Mouse (Mus musculus): Measurements from ENCODE around the gene March9. TPM values are rescaled to one million over a fixed set of nuclear protein-coding genes. Genes with fewer than 3 reads are reported as not detected.

The March9 gene
- polyA plus RNA-seq (2015; fragmentation: Nextera tagmentation; extraction: Ambion mirVana) = 5.8 and 5.9 TPM in 2 replicates

DNA sequence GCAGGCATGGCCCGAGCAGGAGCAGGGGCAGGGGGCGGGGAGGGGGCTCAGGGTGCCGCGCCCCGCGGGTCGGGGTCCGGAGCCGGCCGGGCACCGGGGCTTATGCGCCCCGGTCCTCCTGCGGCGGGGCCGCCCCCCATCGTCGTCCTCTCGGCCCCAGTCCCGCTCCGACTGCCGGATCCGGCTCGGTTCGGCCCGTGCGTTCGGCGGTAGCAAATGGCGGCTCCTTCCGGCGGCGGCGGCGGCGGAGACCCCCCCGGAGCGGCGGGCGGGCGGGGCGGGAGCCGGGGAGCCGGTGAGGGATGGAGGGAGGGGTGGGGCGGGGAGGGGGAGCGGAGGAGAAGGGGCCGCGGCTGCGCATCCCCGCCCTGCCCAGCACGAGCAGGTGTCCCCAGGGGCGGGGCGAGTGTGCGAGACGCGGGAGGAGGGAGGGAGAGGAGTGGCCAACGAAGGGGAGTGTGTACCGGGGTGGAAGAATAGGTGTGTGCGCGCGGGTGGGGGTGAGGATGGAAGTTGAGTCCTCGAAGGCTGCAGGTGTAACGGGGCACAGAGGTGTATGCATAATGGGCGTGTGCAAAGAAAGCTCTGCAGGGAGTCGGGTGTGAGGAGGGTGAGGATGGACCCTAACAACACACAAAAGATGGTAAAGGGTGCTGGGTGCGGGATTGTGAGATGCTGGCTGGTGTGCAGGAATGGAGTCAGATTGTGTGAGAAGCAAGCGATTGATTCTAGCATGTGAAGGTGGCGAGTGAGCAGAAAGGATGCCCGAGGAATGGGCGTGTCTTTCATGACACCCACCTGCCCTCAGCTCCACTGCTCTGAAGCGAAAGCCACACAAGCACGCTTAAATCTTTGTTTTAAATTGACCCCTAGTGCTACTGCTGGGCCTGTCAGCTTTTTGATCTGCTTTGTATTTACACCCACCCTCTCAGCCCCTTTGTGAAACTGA lies at the start of gene March9:
Gene March9, minus strand, starts transcription at position 217 of the 949 bp plus-strand sequence.
- H3K27me3 ChIP-seq = no peaks in the 10 kb centered on the region
- H3K4me3 ChIP-seq = peak within 1 kb of the TSS; percentile 91
- H3K36me3 ChIP-seq = peaks cover 31% of the 10 kb centered on the region
- peak within 1 kb of the TSS; percentile 84 for H3K4me2 ChIP-seq
- peak within 1 kb of the TSS; percentile 99 for H3K9ac ChIP-seq
- WGBS = under 1% methylated on average over 54 of the region's 72 CpGs
- peaks cover 61% of the 10 kb centered on the region for H3K4me1 ChIP-seq (replicated peaks)
- ATAC-seq (ENCODE audit: low FRiP score) = peak; percentile 19
- no peaks in the 10 kb centered on the region for H3K9me3 ChIP-seq
- peak within 1 kb of the TSS; percentile 99 for H3K27ac ChIP-seq

DNA sequence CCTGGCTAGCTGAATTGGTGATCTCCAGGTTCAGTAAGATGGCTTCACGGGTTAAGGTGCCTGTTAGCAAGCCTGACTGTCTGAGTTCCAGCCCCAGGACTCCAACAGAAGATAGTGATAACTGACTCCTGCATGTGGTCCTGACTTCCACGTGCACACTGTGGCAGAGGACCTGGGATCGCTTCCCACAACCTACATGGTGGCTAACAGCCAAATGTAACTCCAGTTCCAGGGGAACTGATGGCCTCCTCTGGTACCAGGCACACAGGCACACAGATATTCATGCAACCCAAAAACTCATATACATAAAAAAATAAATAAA lies 48.2 kb upstream of the March9 start:
- Histone ChIP-seq H3K27ac (no peak overlapping the region), H3K4me1 (replicated peaks) (no peaks in the 10 kb centered on the region), H3K4me3 (no peak overlapping the region), H3K9me3 (no peaks in the 10 kb centered on the region), H3K9ac (no peak overlapping the region), H3K4me2 (no peak overlapping the region), H3K27me3 (no peaks in the 10 kb centered on the region), H3K36me3 (peaks cover 62% of the 10 kb centered on the region)
- no peak for ATAC-seq (ENCODE audit: low FRiP score)
- 89% methylated on average over 3 of the region's 3 CpGs for WGBS

DNA sequence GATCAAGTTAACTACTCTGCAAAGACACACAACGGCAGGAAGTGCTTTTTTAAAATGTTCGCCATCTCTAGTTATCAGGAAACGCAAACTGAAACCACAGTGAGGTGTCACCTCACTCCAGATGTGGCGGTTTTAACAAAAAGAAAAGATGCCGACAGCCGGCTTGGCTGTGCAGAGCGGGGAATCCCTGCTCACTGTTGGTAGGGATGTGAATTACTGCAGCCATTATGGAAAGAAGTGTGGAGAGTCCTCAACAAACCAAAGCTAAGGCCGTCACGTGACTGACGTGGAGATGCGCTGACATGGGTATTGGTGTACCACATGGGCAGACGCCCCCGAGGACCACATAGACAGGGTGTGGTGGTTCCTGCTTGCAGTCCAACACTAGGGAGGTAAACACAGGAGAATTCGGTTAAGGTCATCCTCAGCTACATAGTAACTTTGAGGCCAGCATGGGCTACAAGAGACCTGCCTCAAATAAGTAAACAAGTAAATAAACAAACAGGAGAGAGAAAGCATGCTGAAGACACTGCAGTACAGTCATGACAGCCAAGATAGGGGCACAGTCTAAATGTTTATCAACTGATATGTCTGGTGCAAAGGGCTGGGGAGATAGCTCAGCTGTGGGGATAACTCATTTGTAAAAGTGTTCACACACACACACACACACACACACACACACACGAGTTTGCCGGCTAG lies 47.7 kb upstream of the March9 start:
- ATAC-seq (ENCODE audit: low FRiP score) = no peak
- WGBS = 91% methylated on average over 16 of the region's 16 CpGs
- H3K36me3 ChIP-seq = peaks cover 59% of the 10 kb centered on the region

DNA sequence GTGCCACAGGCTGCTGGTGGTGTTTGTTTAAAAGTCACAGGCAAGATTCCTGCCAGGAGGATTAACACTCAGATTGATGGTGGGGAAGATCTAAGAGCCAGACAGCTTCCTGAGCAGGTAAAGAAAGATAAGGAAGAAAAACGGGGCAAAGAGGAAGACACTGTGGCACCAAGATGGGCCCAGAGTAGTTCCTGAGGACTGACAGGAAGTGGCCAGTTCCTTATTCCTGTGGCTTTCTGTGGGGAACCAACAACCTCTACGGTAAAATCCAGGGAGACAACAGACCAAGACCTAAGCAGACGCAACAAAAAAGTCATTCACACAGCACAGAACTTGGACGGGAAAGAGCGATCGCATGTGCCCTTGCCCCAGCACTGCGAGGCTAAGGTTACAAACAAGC lies 43.6 kb upstream of the March9 start:
- ATAC-seq (ENCODE audit: low FRiP score) = no peak

More for the DNA sequence above, 47.7 kb upstream of the March9 start:
- no peaks in the 10 kb centered on the region for H3K27me3 ChIP-seq
- H3K27ac ChIP-seq = no peak overlapping the region
- H3K4me2 ChIP-seq = no peak overlapping the region
- no peaks in the 10 kb centered on the region for H3K4me1 ChIP-seq (replicated peaks)
- H3K9me3 ChIP-seq = no peaks in the 10 kb centered on the region
- no peak overlapping the region for H3K9ac ChIP-seq
- H3K4me3 ChIP-seq = no peak overlapping the region

DNA sequence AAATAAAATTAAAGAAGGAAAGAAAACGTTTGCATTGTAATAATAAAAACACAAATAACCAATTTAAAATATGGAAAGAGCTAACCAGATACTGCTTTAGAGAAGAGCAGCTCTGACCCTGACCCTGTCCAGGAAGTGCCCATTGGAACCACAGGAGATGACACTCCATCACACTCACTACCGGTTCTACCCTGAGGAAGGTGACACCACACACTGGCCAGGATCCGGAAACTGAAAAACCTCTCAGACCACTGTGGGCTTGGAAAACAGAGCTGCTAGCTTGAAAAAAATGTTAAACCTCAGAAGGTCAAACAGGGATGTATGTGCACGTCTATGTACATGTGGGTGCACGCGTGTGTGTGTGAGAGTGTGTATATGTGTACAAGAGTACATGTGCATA lies 41.2 kb upstream of the March9 start:
- Histone ChIP-seq H3K4me3 (no peak overlapping the region), H3K9ac (no peak overlapping the region), H3K4me1 (replicated peaks) (no peaks in the 10 kb centered on the region), H3K4me2 (no peak overlapping the region), H3K9me3 (no peaks in the 10 kb centered on the region), H3K27me3 (no peaks in the 10 kb centered on the region), H3K36me3 (peaks cover 72% of the 10 kb centered on the region), H3K27ac (no peak overlapping the region)
- ATAC-seq (ENCODE audit: low FRiP score) = no peak
- WGBS = 90% methylated on average over 6 of the region's 6 CpGs

More for the DNA sequence above, 43.6 kb upstream of the March9 start:
- H3K27me3 ChIP-seq = no peaks in the 10 kb centered on the region
- H3K36me3 ChIP-seq = peaks cover 64% of the 10 kb centered on the region
- no peak overlapping the region for H3K9ac ChIP-seq
- H3K4me2 ChIP-seq = no peak overlapping the region
- H3K4me3 ChIP-seq = no peak overlapping the region
- H3K4me1 ChIP-seq (replicated peaks) = no peaks in the 10 kb centered on the region
- no peak overlapping the region for H3K27ac ChIP-seq
- no peaks in the 10 kb centered on the region for H3K9me3 ChIP-seq
- WGBS = 92% methylated on average over 7 of the region's 7 CpGs

DNA sequence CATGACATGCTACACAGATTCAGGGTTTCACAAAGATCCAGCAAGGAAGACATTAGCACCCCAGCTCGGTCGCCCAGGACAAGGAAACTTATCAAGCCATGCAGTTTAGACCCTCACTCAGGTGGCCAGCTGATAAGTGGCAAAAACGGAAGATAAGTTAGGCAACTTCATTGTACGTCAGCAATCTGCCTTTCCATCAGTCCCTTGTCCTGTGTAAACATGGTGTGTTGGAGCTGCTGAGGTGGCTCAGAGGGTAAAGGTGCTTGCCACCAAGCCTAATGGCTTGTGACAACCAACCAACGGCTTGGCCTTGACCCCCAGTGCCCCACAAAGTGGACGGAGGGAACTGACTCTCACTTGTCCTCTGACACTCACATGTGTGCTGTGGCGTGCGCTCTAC lies 40.4 kb upstream of the March9 start:
- Histone ChIP-seq H3K4me1 (replicated peaks) (no peaks in the 10 kb centered on the region), H3K27ac (no peak overlapping the region), H3K9me3 (no peaks in the 10 kb centered on the region), H3K4me3 (no peak overlapping the region), H3K4me2 (no peak overlapping the region), H3K9ac (no peak overlapping the region), H3K36me3 (peaks cover 75% of the 10 kb centered on the region), H3K27me3 (no peaks in the 10 kb centered on the region)
- no peak for ATAC-seq (ENCODE audit: low FRiP score)
- 94% methylated on average over 8 of the region's 8 CpGs for WGBS

DNA sequence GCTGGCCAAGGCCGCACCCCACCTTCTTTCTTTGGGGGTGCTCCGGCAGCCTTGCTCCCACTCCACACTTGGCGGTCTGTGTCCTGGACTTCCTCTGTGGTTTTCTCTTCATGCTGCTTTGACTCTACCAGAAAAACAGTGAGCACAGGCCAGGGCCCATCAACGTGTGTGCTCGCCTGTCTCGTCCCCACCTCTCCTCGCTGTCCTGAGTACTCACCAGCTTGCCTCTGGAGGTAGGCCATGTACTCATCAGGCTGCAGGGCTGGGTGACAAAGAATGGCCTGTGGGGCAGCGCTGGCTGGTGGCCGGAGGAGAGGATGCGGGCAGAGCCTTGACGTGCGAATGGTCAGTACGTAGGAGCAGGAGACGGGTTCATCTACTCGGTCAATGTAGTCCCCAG lies 39.9 kb upstream of the March9 start:
- Histone ChIP-seq H3K27ac (no peak overlapping the region), H3K9ac (no peak overlapping the region), H3K9me3 (no peaks in the 10 kb centered on the region), H3K27me3 (no peaks in the 10 kb centered on the region), H3K4me2 (no peak overlapping the region), H3K36me3 (peaks cover 75% of the 10 kb centered on the region), H3K4me1 (replicated peaks) (peaks cover 3% of the 10 kb centered on the region), H3K4me3 (no peak overlapping the region)
- whole genome bisulfite sequencing = 94% methylated on average over 15 of the region's 15 CpGs
- ATAC-seq (ENCODE audit: low FRiP score) = no peak

DNA sequence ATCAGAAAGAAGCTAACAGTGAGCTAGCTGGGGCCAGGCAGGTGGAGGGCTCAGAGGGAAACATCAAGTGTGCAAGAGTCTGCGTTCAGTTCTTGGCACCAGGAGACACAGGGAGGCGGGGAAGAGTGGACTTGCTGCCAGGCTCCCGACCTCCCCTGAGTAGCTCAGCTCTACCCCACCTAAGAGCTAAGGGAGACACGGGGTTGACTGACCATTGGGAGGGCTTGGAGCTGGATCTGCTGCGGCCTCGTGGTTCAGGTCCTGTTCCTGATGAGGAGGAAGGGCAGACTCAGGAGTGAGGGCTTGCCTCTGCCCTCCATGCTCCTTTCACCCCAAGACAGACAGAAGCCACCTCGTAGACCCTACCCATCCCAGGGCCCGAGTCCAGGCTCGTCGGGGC lies 39.2 kb upstream of the March9 start:
- Histone ChIP-seq H3K27ac (no peak overlapping the region), H3K4me2 (no peak overlapping the region), H3K36me3 (peaks cover 73% of the 10 kb centered on the region), H3K4me1 (replicated peaks) (peaks cover 10% of the 10 kb centered on the region), H3K4me3 (no peak overlapping the region), H3K9ac (no peak overlapping the region), H3K27me3 (no peaks in the 10 kb centered on the region), H3K9me3 (no peaks in the 10 kb centered on the region)
- ATAC-seq (ENCODE audit: low FRiP score) = no peak
- 89% methylated on average over 10 of the region's 10 CpGs for WGBS

DNA sequence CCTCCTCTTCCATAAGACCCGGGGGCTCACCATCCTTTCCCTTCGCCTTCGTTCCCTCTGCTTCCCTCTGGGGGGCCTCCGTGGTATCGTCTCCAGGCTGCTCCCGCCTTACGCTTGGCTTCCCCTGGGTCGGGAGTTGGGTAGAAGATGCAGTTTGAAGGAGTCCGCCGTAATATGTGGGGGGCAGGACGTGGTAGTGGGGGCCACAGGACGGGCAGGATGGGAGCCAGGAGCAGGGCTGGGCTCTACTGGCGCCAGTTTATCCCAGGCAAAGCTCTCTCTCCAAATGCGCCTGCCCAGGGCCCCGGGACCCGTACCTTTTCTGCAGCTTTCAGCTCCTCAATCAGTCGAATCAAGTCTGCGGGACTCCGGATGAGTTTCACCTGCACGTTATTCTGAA lies 38.5 kb upstream of the March9 start:
- WGBS = 82% methylated on average over 20 of the region's 20 CpGs
- peaks cover 16% of the 10 kb centered on the region for H3K4me1 ChIP-seq (replicated peaks)
- H3K4me3 ChIP-seq = no peak overlapping the region
- H3K27me3 ChIP-seq = peaks cover 4% of the 10 kb centered on the region; the same call in 1 of the 2 replicates
- no peak overlapping the region for H3K4me2 ChIP-seq
- peaks cover 67% of the 10 kb centered on the region for H3K36me3 ChIP-seq
- no peak overlapping the region for H3K9ac ChIP-seq
- ATAC-seq (ENCODE audit: low FRiP score) = no peak
- H3K9me3 ChIP-seq = no peaks in the 10 kb centered on the region
- no peak overlapping the region for H3K27ac ChIP-seq

DNA sequence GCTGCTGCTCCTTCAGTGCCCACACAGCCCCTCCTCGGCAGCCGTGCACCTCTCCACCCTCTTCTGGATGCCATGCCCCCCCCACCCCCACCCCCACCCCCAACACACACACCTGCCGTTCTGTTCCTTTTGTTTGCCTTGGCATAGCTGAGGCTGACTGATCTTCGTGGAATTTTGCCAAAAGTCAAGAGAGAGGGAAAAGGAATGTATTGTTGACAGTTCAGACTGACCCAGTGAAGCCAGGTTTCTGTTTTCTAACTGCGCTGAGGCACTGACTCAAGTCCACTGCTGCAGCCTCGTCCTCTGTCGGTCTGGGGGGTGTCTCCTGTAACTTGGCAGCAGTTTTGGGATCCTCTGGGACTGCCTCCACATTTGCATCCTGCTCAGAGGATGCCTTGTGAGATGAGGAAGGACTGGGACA lies 34.4 kb upstream of the March9 start:
- peak overlapping the region; percentile 35; the same call in 1 of the 2 replicates for H3K9ac ChIP-seq
- H3K36me3 ChIP-seq = peaks cover 64% of the 10 kb centered on the region
- H3K9me3 ChIP-seq = no peaks in the 10 kb centered on the region
- 44% methylated on average over 7 of the region's 7 CpGs for WGBS
- H3K4me1 ChIP-seq (replicated peaks) = peaks cover 40% of the 10 kb centered on the region
- peak overlapping the region; percentile 52; the same call in 1 of the 2 replicates for H3K27ac ChIP-seq
- H3K27me3 ChIP-seq = peaks cover 45% of the 10 kb centered on the region
- no peak overlapping the region for H3K4me3 ChIP-seq
- H3K4me2 ChIP-seq = no peak overlapping the region
- no peak for ATAC-seq (ENCODE audit: low FRiP score)

DNA sequence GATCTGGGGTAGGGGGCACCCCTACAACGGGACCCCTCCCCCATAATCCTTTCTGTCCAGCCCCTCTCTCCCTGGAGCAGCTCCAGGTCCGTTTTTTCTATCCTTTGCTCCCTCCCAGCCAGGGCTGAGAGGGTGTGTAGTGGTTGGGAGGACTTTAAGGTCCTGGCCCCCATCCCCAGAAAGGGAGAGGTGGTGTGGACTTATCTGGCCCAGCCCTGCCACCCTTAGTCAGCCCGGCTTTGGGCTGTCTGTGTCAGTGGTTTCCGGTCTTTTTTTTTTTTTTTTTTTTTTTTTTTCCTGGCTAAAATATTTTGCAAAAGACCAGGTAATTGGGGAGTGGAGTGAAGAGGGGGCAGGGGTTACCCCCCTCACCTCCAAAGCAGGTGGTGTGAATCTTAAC lies 32.8 kb upstream of the March9 start:
- Histone ChIP-seq H3K9ac (no peak overlapping the region), H3K27me3 (peaks cover 62% of the 10 kb centered on the region), H3K27ac (no peak overlapping the region), H3K4me2 (no peak overlapping the region), H3K4me1 (replicated peaks) (peaks cover 40% of the 10 kb centered on the region), H3K9me3 (no peaks in the 10 kb centered on the region), H3K4me3 (no peak overlapping the region), H3K36me3 (peaks cover 63% of the 10 kb centered on the region)
- WGBS = 56% methylated on average over 4 of the region's 4 CpGs
- ATAC-seq (ENCODE audit: low FRiP score) = no peak

DNA sequence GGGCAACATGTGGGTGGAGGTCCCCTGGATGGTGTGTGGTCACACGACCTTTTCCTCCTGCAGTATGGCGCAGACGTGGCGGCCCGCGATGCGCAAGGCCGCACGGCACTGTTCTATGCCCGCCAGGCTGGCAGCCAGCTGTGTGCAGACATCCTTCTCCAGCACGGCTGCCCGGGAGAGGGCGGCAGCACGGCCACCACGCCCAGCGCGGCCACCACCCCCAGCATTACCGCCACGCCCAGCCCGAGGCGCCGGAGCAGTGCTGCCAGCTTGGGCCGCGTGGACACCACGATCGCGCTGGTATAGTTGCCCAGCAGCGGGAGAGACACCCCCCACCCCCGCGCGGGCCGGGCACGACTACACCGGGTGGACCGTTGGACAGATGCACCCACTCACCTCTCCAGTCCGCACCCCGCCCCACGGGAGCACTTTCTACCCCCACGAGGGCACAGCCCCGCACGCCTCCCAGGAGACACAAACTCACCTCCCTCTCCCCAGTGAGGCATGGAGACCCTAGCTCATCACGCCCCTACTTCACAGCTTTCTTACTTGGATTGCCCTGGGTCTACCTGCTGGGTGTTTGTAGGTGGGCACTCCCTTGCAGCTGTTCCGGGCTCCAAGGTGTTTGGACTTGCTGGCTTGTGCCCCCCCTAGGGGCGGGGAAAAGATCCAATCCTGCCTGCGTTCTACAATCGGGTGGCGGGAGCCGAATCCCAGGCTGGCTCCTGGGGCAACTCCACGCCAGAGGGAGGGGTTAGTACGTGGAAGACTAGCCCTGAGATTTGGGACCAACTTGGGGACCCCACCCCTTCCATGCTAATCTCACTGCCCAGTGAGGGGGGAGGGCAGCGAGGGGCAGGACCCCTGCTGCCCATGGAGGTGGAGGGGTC lies 31.8 kb upstream of the March9 start:
- WGBS = 10% methylated on average over 51 of the region's 51 CpGs
- Histone ChIP-seq H3K4me2 (peak overlapping the region; percentile 42), H3K4me1 (replicated peaks) (peaks cover 40% of the 10 kb centered on the region), H3K4me3 (peak overlapping the region; percentile 24), H3K36me3 (peaks cover 63% of the 10 kb centered on the region), H3K27me3 (peaks cover 71% of the 10 kb centered on the region), H3K27ac (no peak overlapping the region), H3K9me3 (no peaks in the 10 kb centered on the region), H3K9ac (peak overlapping the region; percentile 59)
- peak; percentile 43 for ATAC-seq (ENCODE audit: low FRiP score)
